Mouse (Mus musculus) ES-CJ7 (cell line): ENCODE results near the gene Scarf1.

ENCODE experiments used
- DNase-seq: peaks from one replicate; pipeline ENCODE4 v3.0.0; 2011; ENCODE audit warnings: low read depth, low spot score

Gene Scarf1

DNA sequence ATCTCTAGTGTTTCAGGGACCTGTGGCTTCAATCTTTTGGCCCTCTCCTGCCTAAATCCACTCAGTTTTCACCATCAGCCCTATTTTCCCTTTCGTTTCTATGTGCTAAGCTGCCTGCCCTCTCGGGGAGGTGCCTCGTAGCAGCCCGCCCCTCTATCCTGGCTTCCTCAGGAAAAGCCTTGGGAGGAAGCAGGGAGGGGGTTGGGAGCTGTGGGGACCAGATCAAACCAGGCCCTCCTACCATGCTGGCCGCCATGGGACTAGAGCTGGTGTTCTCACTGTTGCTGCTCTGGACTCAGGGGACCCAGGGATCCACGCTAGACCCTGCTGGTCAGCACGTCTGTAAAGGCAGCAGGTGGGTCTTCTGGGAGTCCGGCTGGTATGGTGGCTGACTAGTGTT is at the start of gene Scarf1:
Gene Scarf1, plus strand, starts transcription at position 205 of the 400 bp plus-strand sequence.
- no peak for DNase-seq

DNA sequence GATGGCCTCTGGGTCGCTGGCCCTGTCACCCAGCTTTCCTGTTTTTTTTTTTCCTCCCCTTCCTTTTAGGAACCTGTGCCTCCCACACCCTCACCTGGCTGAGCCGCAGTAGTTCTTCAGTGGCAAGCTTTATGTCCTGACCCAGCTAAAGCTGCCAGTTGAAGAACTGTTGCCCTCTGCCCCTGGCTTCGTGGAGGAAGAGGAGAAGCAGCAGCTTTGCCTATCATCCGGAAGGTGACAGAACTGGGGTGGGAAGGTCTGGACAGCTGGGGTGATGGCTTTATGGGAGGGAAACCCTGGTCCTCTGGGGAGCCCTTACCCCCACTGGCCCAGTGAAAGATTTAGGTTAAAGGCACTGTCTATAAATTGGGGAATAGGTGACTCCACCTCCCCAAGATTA is 49.7 kb upstream of the Scarf1 start:
- no peak for DNase-seq

DNA sequence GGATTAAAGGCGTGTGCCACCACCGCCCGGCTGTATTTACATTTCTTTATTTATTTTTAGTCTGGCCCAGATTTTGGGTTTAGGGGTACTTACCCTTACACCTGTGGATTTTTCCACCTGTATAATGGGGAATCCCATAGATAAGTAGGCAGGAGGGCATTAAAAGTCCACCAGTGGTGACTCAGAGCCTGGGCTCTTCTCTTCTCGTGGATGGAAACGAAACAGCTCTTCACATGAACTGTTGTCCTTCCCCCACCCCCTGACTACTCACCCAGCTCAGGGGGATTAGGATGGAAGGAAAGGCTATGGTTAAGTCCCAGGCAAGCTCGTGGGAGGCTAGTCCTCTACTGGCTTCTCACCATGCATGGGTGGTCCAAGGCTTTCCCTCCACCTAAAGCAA is 48.9 kb upstream of the Scarf1 start:
- no peak for DNase-seq

DNA sequence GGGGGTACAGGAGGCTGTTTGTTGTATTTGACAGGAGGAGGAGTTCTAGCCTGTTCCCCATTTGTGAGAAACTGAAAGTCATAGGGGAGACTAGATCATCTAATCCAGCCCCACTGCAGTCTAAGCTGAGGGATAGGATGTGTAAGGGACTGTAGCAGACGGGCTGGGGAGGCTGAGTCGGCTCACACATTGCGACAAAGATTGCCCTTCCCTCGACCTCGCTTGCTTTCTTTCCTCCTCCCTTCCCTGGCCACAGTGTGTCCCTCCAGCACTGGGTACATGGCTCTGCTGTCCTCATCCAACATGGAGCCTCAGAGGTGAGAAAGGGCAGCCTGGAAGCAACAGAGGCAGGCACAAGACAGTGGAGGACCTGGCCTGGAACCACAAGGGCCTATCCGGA is 48.3 kb upstream of the Scarf1 start:
- DNase-seq: no peak

DNA sequence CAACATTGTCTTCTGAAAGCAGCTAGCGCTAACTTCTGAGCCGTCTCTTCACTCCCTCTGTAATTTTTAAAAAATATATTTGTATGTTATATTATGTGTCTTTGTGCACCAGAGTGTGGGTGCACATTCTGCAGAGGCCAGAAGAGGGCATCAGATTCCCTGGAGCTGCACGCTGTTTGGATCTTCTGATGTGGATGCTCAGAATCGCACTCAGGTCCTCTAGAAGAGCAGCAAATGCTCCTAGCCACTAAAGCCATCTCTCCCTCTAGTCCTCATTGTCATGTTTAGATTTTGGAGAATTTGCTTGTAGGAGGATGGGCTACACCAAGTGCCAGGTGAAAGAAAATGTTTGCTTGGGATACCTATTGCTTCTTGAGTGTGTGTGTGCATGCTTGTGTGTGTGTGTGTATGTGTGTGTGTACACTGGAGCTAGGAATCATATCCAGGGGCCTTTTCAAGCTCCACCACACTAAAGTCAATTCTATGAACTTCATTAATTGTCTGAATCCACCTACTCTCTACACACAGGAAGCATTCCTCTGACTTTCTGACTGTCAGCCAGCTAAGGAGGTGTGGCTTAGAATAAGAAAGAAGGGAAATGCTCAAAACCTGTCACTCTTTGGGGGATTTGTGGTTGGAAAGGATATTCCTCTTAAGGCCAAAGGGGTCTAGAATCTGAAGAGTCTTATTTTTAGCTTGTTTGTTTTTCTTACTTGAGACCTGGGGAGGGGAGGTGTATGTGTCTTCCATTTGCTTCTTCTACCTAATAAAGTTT is 46.4 kb upstream of the Scarf1 start:
- no peak for DNase-seq

DNA sequence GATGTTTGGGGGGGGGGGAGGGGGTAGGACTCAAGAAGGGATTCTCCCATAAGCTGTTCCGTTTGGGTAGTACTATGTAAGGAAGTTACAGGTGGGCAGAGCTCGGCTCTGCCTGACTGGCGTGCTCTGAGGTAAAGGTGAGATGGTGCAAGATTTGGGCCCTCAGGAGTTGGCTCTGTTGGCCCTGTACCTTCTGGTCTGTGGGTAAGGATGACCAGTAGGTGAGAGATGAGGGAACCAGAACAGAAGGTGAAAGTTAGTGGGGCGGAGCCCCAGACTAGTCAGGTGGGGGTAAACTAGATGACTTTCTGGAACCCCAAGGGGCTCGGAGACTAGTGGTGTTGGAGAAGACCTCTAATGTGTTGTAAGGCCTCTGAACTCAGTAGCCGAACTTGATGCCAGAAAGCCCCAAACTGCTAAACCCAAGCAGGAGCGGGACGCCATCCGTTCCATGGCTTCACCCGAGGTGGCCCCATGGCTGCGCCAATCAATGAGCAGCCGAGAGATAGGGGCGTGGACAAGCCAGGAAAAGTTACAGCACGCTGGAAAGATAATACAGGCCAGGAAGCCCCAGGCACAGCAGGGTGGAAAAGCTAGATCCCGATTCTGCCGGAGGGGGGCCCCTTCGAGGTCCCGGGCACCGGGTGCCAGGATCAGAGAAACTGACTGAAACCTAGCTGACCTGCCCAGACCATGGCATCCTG is 45.7 kb upstream of the Scarf1 start:
- peak; percentile 77 for DNase-seq

DNA sequence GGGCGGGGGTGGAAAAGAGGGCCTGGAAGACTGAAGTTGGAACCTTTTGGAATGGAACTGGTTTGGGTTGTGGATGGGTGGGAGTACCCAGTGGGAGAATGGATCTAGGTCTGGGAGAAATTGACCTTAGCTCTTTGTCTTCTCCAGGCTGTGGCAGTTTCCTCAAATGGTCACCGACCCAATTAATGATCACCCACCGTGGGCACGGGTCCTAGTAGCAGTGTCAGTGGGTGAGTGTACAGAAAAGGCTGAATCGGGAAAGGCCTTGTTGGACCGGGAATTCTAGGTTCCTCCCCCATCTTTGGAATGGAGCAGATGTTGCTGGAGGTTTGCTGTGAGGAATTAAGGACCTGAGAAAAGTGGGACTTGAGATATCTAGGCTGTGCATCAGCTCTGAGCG is 44.9 kb upstream of the Scarf1 start:
- DNase-seq: no peak

DNA sequence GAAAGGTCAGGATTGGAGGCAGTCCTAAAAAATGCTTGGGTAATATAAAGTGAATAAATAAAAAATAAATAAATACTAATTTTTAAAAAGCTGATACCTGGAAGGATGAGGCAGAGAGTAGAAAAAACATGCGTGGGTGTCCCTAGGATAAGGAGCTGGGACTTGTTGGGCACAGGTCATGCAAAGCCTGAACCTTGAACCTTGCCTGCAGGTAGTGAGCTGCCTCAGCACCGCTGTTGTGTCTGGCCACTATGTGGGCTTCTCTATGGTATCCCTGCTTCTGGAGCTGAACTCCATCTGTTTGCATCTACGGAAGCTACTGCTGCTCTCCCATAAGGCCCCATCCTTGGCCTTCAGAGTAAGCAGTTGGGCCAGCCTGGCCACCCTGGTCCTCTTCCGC is 44.1 kb upstream of the Scarf1 start:
- no peak for DNase-seq

DNA sequence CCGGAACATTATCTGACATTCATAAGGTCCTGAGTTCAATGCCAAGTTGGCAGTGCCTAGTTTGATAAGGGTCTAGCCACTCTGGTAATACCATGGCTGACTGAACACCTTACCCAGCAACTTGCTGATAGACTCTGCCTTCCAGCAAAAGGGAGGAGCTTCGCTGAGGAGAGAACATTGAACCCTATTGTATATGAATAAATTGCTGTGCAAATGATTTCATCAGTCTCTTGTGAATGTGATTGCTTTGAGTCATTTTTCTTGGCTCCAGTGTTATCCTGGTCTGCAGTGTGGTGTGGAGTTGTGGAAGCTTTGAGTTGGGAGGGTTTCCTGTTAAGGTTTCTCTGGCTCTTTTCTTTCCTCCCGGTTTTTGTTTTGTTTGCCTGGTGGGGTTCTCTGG is 42.7 kb upstream of the Scarf1 start:
- no peak for DNase-seq

DNA sequence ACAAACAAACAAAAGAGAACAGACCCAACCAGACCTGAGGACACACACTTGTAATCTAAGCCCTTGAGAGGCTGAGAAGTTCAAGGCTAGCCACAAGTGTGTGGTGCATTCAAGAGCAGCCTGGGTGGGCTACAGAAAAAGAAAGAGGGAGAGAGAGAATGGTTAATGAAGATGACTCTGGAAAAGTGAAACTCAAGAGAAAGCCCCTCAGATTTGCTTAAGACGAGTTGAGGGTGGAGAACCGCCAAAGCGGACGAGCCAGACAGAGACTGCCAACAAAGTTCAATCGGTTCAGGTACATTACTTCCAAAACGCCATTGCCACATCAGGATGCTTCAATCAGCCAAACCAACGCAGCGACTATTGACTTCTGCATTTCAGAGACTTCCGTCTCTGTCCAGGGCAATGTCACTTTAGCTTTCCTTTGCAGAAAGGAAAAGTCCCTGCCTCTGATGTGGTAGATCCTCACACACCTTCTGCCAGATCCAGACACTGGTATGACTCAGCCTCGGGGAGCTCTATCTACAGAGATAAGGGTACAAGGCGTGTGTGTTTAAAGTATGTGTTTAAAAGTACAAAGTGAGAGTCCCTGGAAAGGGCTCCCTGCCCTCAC is 40.8 kb upstream of the Scarf1 start:
- no peak for DNase-seq

DNA sequence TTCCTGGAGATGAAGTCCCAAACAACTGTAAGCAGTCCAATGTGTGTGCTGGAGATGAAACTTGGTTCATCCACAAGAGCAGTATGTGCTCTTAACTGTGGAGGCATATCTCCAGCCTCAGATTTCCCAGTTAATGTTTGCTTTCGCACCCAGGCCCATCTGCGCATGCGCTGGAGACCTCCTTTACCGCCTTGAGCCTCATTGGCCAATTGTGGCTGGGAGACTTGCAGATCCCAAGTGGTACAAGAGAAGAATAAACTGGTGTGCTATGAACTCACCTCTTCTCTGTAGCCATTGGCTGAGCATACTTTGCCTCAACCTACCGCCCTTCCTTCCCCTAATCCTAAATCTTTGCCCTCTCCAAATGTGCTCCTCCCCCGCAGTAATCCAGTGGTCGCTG is 40.0 kb upstream of the Scarf1 start:
- DNase-seq: peak; percentile 73

DNA sequence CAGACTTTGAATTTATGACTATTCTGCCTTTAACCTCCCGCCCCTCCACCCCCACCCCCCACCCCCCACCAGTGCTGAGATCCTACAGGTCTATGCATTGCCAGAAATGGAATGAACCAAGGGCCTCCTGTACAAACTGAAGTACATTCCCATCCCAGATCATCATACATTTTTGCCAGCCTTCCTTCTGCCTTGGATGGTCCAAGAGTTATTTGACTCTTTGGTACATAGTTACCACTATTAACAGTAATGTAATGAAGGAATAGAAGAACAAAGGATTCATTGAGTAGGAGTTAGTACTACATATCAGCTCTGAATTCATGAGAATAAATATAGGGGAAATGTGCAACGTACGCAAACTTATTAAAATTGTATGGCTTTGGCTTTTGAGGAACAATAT is 27.1 kb upstream of the Scarf1 start:
- no peak for DNase-seq

DNA sequence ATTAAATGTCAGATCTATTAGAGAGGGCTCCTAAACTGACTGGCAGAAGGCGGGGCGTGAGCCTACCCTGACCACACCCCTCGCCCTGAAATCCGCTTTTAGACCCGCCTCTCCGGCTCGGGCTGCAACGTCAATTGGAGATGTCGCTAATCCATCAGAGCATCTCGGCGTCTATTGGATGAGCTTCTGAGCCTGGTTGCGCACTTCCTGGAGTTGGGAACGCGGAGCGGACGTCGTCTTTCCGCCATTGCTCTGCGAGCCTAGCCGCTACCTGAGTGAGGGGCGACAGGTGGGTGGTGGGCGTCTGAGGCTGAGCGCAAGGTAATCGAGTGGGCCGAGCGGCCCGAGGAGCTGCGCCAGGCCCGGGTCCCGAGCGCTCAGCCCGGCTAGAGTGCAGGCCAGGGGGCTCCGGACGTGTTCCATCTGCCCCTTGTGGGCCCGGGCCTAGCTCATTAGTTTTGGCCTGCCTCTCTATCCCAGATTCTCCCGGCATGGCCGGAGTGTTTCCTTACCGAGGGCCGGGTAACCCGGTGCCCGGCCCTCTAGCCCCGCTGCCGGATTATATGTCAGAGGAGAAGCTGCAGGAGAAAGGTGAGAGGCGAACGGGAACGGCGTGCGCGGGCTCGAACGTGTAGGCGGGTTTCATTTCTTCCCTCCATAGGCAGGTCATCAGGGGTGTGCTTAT is 26.6 kb upstream of the Scarf1 start, which contains the start of gene Prpf8:
Gene Prpf8, plus strand, starts transcription at position 216 of the 685 bp plus-strand sequence.
- peak; percentile 98 for DNase-seq

DNA sequence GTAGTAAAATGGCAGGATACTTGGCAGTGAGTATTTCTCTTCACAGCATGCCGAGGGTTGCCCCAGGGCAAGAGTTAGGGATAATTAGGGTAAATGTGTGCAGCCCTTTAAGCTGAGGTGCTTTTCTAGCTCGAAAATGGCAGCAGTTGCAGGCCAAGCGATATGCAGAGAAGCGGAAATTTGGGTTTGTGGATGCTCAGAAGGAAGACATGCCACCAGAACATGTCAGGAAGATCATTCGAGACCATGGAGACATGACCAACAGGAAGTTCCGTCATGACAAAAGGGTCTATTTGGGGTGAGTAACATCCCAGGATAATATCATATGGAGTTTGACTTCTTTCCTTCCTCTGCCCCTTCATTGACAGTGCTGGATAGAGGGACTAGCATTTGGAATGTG is 25.8 kb upstream of the Scarf1 start:
- DNase-seq: no peak

DNA sequence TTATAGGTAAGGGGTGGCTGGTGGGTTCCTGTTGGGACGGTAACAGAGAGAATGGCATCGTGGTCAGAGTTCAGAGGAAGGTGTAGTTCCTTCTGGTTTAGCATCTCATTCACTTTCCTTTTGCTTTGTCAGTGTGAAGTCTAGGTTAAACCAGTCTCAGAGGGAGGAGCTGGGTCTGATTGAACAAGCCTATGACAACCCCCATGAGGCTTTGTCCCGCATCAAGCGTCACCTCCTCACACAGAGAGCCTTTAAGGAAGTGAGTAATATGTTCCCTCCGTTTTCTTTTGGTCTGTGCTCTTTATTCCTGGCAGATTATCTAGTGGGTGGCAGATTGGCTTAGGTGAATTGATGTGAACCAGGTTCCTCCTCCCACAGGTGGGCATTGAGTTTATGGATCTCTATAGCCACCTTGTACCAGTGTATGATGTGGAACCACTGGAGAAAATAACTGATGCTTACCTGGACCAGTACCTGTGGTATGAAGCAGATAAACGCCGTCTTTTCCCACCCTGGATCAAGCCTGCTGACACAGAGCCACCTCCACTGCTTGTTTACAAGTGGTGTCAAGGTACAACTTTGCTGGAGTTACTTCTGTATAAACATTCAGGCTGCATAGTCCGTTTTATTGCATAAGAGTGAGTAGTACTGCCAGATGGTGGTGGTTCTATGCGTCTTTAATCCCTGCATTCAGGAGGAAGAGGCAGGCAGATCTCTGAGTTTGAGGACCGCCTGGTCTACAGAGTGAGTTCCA is 18.9 kb upstream of the Scarf1 start:
- DNase-seq: no peak

DNA sequence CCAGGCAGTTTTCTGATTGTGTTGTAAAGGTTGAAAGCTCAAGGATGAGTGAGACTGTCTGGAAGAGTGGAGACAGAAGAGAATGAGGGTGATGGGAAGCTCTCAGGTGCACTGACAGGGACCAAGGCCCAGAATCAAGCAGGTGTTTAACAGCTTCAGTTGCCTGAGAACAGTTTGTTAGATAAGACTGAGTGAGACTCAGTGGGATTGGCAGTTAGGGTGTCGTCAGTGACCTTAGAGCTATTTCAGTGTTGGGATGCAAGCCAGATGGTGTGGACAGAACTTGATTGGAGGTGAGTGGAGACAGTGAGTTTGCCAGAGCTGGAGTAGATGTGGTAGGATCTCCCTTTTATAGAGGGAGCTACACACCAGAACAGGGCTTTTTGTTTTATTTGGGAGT is 15.2 kb upstream of the Scarf1 start:
- no peak for DNase-seq

DNA sequence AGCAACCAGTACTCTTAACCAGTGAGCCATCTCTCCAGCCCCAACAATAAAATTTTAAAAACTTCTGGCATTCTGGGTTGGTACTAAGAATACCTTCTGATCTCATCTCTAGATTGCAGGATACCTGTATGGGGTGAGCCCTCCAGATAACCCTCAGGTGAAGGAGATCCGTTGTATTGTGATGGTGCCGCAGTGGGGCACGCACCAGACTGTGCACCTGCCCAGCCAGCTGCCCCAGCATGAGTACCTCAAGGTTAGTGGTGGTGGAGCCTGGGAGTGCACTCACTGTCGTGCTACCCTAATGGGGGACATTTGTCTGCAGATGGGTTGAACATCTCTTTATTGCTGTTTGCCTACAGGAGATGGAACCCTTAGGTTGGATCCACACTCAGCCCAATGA is 5.2 kb upstream of the Scarf1 start:
- DNase-seq: no peak

DNA sequence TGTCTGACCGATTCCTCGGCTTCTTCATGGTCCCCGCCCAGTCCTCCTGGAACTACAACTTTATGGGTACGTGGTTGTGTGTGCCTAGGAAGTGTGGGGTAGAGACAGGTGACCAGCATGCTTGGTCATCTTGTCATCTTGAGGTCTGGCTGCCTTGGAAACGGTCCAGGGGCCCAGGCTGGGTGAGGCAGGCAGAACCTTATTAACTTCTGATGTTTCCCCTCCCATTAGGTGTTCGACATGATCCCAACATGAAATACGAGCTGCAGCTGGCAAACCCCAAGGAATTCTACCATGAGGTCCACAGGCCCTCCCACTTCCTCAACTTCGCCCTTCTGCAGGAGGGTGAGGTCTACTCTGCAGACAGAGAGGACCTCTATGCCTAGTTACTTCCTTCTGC is 4.4 kb upstream of the Scarf1 start:
- no peak for DNase-seq

DNA sequence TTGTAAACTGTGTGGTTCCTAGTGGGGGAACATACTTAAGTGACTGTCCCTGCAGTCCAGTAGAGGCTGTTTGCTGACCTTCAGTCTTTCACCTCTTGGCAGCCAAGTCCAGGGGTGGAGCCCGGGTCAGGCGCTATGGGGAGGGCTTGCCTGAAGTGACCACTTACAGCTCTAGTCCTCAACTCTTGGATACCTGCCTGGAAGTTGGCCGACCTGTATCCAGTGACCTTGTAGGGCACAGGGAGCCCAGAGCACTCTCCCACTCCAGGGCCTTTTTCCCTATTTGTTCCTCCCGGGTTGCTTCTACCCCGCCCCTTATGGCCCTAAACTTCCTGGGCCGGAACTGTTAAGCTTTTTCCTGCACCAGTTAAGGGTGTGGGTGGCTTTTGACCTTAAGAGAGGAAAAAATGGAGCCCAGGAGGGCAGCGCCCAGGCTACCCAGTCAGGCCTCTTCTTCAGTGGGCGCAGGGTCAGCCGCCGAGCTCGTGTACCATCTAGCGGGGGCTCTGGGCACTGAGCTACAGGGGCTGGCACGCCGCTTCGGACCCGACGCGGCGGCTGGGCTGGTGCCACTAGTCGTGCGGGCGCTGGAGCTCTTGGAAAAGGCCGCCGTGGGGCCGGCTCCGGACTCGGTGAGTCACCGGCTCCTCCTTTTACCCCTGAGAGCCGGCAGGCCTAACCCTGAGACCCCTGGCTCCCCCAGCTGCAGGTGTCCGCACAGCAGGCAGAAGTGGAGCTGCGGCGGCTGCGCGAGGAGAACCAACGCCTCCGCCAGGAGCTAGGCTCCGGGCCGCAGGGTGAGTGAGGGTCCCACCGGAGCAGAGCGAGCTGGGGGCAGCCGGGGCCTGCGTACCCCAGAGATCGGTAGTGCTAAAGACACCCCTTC is 3.4 kb upstream of the Scarf1 start, which contains the start of gene Rilp:
Gene Rilp, plus strand, starts transcription at position 354 of the 886 bp plus-strand sequence.
- DNase-seq: peak; percentile 69

DNA sequence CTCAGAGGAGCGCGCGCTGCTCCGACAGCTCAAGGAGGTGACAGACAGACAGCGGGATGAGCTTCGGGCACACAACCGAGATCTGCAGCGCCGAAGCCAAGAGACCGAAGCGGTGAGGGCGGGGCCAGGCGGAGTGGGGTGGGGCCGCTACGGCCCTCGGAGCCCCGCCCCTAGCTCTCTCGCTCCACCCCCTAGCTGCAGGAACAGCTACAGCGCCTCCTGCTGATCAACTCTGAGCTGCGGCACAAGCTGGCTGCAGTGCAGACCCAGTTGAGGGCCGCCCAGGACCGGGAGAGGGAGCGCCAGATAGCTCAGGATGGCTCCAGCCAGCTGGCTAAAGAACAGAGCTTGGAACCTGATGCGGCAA is 2.7 kb upstream of the Scarf1 start:
- peak; percentile 91 for DNase-seq
